Mouse (Mus musculus) bone marrow, adult 2 months (tissue): ENCODE results near the gene Cdc7. TPM values are rescaled to one million over a fixed set of nuclear protein-coding genes. Genes with fewer than 3 reads are reported as not detected.
A peak's percentile ranks its signal among the peaks of the same experiment; 100 is the strongest.

Experiments
- H3K27ac ChIP-seq: fragments of 200-500 bp; 2 replicates; pipeline ENCODE4 v1.5.1; 2012; ENCODE audit warnings: low read depth, mild to moderate bottlenecking, control low read depth, inconsistent platforms, low read length; ENCODE audit not compliant: control insufficient read depth, poor library complexity, insufficient read depth
- H3K4me1 ChIP-seq: fragments of 200-500 bp; 2 replicates; pipeline ENCODE4 v1.6.1; 2011; ENCODE audit warnings: low read length; ENCODE audit not compliant: control insufficient read depth, insufficient read depth
- H3K4me3 ChIP-seq: fragments of 200-500 bp; replicated peaks from 2 replicates; pipeline ENCODE3; 2011; ENCODE audit warnings: mild to moderate bottlenecking, low read depth, low read length, control low read depth; ENCODE audit not compliant: control insufficient read depth
- CTCF ChIP-seq: fragments of 200-500 bp; IDR thresholded peaks from 2 replicates; pipeline ENCODE4 v1.5.1; 2011; ENCODE audit warnings: low read length, control low read depth; ENCODE audit not compliant: control insufficient read depth, insufficient read depth
- POLR2A ChIP-seq: fragments of 200-500 bp; IDR thresholded peaks from 2 replicates; pipeline ENCODE4 v1.6.1; 2011; ENCODE audit warnings: low read depth, mild to moderate bottlenecking, control low read depth, low read length, borderline replicate concordance; ENCODE audit not compliant: control insufficient read depth
- WGBS: fragments of 180-500 bp; shearing (Covaris S2); methylation state at CpG from one replicate; pipeline ENCODE4 v1.1.7; 2018; 5-methylcytosine and 5-hydroxymethylcytosine counted together
- polyA plus RNA-seq: library from polyadenylated mRNA; stranded (reverse); fragments of >200 nt; gene quantifications from 2 replicates; pipeline ENCODE4 v1.2.4, GENCODE M21; 2011; ENCODE audit warnings: low replicate concordance; ENCODE audit not compliant: missing spikeins, insufficient read depth, insufficient read length

Cdc7 gene
- polyA plus RNA-seq, 1 experiment = 30.9 TPM

DNA sequence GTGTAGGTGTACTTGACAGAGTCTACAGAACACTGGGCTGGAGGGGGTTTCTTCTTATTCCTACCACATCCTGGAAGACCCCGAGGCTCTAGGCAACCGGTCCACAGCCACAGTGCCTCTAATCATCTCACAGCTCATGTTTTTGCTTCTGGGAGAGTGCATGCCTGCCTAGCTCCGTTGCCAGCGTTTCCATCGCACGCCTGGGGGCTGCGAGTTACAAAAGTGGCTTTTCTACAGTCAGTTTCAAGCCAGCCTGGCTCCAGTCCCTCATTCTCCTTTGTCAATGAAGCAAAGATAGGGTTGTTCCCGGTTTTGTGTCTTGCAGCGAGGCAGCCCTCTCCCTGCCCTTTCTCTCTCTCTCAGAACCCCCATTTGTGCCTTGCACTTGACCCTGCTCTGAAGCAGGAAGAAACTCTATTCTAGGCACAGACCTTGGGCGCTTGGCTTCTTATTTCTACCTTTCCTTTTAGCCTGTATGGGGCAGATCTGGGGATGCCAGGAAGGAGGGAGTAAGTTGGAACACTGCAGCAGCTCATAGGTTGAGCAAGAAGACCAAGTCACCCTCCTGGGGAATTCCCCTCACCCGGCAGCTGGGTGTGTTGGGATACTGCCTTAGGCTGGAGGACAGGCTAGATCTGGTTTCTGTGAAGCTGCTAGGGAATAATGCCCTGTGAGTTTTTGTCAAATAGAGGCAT lies 37.4 kb downstream of the Cdc7 start:
- Histone ChIP-seq H3K4me3 (no peak overlapping the region), H3K27ac (no peak overlapping the region), H3K4me1 (no peaks in the 10 kb centered on the region)
- 68% methylated on average over 11 of the region's 11 CpGs for WGBS
- no peak for TF ChIP-seq CTCF
- TF ChIP-seq POLR2A = no peak

GRCm38 (mm10) chr5:107002091-107002416 lies 37.9 kb downstream of the Cdc7 start:
- TF ChIP-seq POLR2A (no peak), CTCF (no peak)
- Histone ChIP-seq H3K4me3 (no peak overlapping the region), H3K27ac (no peak overlapping the region), H3K4me1 (no peaks in the 10 kb centered on the region)
- WGBS = 68% methylated on average over 5 of the region's 5 CpGs

DNA sequence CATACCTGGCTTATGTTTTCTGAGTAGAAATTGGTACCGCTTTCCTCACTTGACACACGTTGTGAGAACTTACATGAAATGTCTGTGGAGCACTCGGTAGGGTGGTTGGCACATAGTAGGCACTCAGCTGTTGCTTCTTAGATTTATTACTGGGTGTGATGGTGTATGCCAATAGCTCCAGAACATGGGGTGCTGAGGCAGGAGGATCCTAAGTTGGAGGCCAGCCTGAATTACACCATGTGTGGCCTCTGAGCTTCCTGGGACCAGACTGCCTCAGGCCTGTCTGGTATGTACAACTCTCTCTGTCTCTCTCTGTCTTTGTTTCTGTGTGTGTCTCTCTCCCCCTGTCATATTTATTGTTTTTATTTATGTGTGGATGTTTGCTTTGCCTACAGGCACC lies 45.6 kb downstream of the Cdc7 start:
- H3K4me1 ChIP-seq = peaks cover 13% of the 10 kb centered on the region
- H3K4me3 ChIP-seq = no peak overlapping the region
- no peak overlapping the region for H3K27ac ChIP-seq
- 92% methylated on average over 3 of the region's 3 CpGs for WGBS
- TF ChIP-seq CTCF (no peak), POLR2A (no peak)

- peak overlapping the region; percentile 55 for H3K27ac ChIP-seq
- no peak overlapping the region for H3K4me3 ChIP-seq
- TF ChIP-seq CTCF (no peak), POLR2A (no peak)
- 15% methylated on average over 3 of the region's 3 CpGs for WGBS
- peaks cover 13% of the 10 kb centered on the region for H3K4me1 ChIP-seq
These were observed 46.2 kb downstream of the Cdc7 start for GRCm38 (mm10) chr5:107010300-107010699.

DNA sequence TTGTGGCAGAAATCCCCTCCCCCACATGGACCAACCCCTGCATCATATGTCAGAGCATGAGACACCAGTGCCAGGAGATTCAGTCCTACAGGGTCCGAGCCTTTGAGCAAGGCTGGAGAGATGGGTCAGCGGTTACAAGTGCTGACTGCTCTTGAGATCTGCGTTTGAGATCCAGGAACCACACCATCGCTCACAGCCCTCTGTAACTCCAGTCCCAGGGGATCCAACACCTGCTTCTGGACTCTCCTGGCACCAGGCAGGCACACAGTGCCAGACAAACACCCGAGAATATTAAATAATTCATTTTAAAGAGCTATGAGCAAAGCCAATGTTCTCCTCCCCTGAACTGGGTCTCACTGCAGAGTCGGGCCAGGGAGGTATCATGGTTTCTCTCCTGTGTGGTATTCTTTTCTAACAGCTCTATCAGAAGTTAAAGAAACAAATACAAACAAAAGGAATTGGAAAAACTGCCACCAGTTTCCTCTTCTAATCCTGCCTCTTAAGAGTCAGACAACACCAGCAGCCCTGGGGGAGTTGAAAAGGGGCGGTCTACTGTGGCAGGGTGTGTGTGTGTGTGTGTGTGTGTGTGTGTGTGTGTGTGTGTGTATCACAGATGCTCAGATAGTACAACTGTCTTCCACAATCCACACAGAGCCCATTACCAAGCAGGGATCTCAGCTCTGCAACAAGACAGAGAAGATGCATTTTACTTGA lies 47.4 kb downstream of the Cdc7 start:
- Histone ChIP-seq H3K27ac (peak overlapping the region; percentile 16; the same call in 1 of the 2 replicates), H3K4me3 (no peak overlapping the region), H3K4me1 (peaks cover 16% of the 10 kb centered on the region)
- TF ChIP-seq POLR2A (no peak), CTCF (no peak)
- WGBS = 67% methylated on average over 7 of the region's 7 CpGs

DNA sequence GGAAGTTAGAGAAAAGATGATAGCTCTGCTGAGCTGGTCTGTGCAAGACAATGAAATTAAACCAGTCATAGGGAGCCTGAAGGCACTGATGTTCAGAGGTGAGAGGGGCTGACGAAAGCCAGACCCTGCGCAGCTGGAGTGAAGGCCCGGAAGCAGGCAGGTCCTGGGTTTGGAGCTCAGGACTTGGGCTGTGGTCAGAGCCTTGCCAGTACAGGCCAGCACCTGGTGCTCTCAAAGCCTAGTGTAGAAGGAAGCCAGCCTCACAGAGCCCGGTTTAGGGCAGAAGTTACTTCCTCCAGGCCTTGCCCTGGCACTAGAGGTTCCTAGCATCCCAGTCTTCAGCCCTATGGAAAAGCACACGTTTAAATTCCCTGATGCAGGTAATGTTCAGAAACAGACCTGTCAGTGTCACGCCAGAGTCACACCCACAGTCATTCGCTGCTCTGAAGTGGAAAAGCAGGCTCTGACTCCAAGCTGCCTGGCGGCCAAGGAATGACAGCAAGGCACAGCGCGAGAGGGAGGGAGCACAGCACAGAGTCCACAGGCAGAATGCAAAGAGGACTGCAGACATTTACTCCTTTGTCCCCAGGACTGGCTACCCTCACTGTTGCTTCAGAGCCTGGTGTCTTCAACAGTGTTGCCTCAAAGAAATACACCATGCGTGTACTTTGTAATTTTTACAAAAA lies 48.1 kb downstream of the Cdc7 start:
- 50% methylated on average over 11 of the region's 11 CpGs for WGBS
- H3K4me3 ChIP-seq = no peak overlapping the region
- TF ChIP-seq CTCF (no peak), POLR2A (no peak)
- H3K4me1 ChIP-seq = peaks cover 16% of the 10 kb centered on the region
- peak overlapping the region; percentile 24 for H3K27ac ChIP-seq

DNA sequence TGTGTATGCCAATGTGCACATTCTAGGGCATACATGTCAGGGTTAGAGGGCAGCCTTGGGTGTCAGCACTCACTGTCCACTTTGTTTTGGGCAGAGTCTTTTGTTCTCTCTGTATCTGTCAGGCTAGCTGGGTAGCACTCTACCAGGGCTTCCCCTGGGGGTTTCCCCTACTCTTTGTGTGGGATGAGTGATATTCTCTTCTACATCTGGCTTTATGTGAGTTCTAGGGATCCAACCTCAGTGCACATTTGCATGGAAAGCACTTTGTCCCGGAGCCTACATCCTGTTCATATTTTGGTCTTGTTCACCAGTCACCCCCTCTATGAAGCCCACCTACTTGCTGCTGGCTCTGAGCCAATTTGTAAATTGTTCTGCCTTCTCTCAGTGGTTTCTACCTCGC lies 49.3 kb downstream of the Cdc7 start:
- Histone ChIP-seq H3K4me1 (peaks cover 17% of the 10 kb centered on the region), H3K4me3 (no peak overlapping the region), H3K27ac (no peak overlapping the region)
- no peak for TF ChIP-seq CTCF
- TF ChIP-seq POLR2A = no peak
- WGBS = 59% methylated on average over 2 of the region's 2 CpGs

- no peak for TF ChIP-seq CTCF
- TF ChIP-seq POLR2A = no peak
- H3K27ac ChIP-seq = no peak overlapping the region
- H3K4me3 ChIP-seq = no peak overlapping the region
- H3K4me1 ChIP-seq = peaks cover 17% of the 10 kb centered on the region
- 89% methylated on average over 7 of the region's 7 CpGs for WGBS
These were observed 50.0 kb downstream of the Cdc7 start for GRCm38 (mm10) chr5:107014146-107014545.
